Mouse (Mus musculus) liver, embryonic 16.5 days (tissue): ENCODE results near the gene Chchd4. TPM values are rescaled to one million over a fixed set of nuclear protein-coding genes. Genes with fewer than 3 reads are reported as not detected.

Source experiments
- ATAC-seq: fragments of 200-750 bp; cut with Nextera tagmentation; 2 replicates; pipeline ENCODE4 v1.8.0; 2017; ENCODE audit warnings: low read depth, mild to moderate bottlenecking, moderate number of reproducible peaks, moderate library complexity
- H3K27ac ChIP-seq: fragments of 300-500 bp; sonication (generic); 2 replicates; pipeline ENCODE4 v1.5.1; 2014; ENCODE audit warnings: mild to moderate bottlenecking, low read length
- H3K27me3 ChIP-seq: fragments of 300-500 bp; sonication (generic); 2 replicates; pipeline ENCODE4 v1.6.1; 2014; ENCODE audit warnings: low read depth, low read length, mixed read lengths; ENCODE audit not compliant: control insufficient read depth, insufficient read depth
- H3K36me3 ChIP-seq: fragments of 300-500 bp; sonication (generic); 2 replicates; pipeline ENCODE4 v1.6.1; 2014; ENCODE audit warnings: mild to moderate bottlenecking; ENCODE audit not compliant: control insufficient read depth, insufficient read depth
- H3K4me1 ChIP-seq: fragments of 300-500 bp; sonication (generic); 2 replicates; pipeline ENCODE4 v1.6.1; 2014; ENCODE audit warnings: low read depth, low read length, mixed read lengths; ENCODE audit not compliant: control insufficient read depth
- H3K4me2 ChIP-seq: fragments of 300-500 bp; sonication (generic); 2 replicates; pipeline ENCODE4 v1.6.1; 2014; ENCODE audit warnings: low read depth, low read length, mixed read lengths
- H3K4me3 ChIP-seq: fragments of 300-500 bp; sonication (generic); 2 replicates; pipeline ENCODE4 v1.5.1; 2014; ENCODE audit warnings: low read depth, mild to moderate bottlenecking, low read length
- H3K9ac ChIP-seq: fragments of 300-500 bp; sonication (generic); 2 replicates; pipeline ENCODE4 v1.6.1; 2014; ENCODE audit warnings: low read depth, low read length
- H3K9me3 ChIP-seq: fragments of 300-500 bp; sonication (generic); replicated peaks from 2 replicates; pipeline ENCODE4 v1.6.1; 2016; ENCODE audit warnings: low read length; ENCODE audit not compliant: control insufficient read depth
- WGBS: fragments of 180-500 bp; shearing (Covaris S2); extraction: QIAGEN DNeasy Blood & Tissue Kit; methylation state at CpG from one replicate; pipeline ENCODE4 v1.1.7; 2014; ENCODE audit not compliant: insufficient replicate concordance; 5-methylcytosine and 5-hydroxymethylcytosine counted together
- polyA plus RNA-seq: library from polyadenylated mRNA; unstranded; fragments of >200 nt; fragmentation: Nextera tagmentation; extraction: Ambion mirVana; gene quantifications from 2 replicates; pipeline ENCODE4 v1.2.1, GENCODE M21; 2015

Gene Chchd4
- 9.9 and 10.1 TPM in 2 replicates for polyA plus RNA-seq

DNA sequence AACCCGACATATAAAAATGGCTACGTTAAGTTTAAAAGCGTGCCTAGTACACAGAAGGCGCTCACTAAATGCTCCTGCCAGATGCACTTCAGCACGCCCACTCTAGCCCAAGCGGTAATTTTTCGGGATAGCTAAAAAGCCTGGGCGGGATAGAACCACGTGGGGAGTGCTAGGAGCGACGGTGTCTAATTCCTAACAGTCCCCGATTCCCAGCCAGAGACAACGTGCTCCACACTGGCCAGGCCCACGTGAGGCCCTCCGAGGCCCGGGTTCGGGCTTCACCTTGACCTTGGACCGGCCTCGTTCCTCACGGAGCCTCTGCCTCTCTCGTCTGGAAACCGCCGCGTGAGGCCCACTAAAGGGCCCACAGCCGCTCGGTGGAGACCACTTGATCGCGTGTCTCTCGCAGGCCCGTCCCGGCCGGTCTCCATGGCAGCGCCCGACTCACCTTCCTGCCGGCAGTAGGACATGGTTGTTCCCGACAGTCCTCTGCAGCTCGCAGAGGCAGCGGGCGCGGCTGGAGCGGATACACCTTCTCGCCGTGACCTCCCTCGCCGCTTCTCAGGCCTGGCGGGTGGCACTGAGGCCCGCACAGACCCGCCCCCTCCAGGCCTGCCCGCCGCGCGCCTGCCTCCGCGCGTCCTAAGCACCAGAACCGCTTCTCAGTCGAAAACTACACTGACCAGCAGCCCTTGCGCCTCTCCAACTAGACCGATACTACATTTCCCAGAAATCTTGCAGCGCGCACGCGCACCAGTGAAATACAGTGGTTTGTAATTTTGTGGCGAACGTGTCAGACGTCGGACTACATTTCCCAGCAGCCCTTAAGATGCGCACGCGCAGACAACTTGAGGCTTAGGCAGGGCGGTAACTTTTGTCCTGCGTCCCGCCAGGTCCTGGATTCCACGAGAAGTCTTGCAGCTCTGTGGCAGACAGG, at the start of gene Chchd4, which contains the start of gene Tmem43:
Chchd4 (minus strand) TSS at position 679 of the 937 bp plus-strand sequence.
Tmem43 (plus strand) TSS at position 836 of the 937 bp plus-strand sequence.
- Histone ChIP-seq H3K4me3 (peak within 1 kb of the TSS; percentile 88), H3K27ac (peak within 1 kb of the TSS; percentile 78), H3K9me3 (no peaks in the 10 kb centered on the region), H3K36me3 (peaks cover under 1% of the 10 kb centered on the region; the same call in 1 of the 2 replicates), H3K27me3 (no peaks in the 10 kb centered on the region), H3K9ac (peak within 1 kb of the TSS; percentile 85), H3K4me2 (peak within 1 kb of the TSS; percentile 96), H3K4me1 (peaks cover 28% of the 10 kb centered on the region)
- peak; percentile 98 for ATAC-seq
- under 1% methylated on average over 73 of the region's 74 CpGs for WGBS

DNA sequence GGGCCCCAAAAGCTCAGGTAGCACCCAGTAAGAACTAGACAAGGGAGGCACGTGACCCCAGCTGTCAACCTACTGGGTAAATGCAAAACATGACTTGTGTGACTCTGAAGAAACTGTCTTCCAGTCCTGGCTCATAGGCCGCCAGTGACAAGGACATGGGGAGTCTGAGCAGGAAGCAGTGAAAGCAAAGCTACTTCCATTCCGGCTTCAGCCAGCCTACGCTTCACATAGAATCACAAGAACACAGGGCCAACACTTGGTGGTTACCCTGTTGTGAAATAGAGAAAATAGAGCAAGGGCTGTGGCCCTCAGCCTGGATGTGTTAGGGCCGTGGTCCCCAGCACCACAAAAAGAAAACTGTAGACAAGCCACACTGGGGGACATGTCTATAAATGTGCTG, 49.5 kb upstream of the Chchd4 start:
- no peak for ATAC-seq
- 78% methylated on average over 5 of the region's 5 CpGs for WGBS
- Histone ChIP-seq H3K27me3 (no peaks in the 10 kb centered on the region), H3K4me1 (no peaks in the 10 kb centered on the region), H3K4me3 (no peak overlapping the region), H3K36me3 (peaks cover 28% of the 10 kb centered on the region), H3K9me3 (no peaks in the 10 kb centered on the region), H3K9ac (no peak overlapping the region), H3K4me2 (no peak overlapping the region), H3K27ac (no peak overlapping the region)

DNA sequence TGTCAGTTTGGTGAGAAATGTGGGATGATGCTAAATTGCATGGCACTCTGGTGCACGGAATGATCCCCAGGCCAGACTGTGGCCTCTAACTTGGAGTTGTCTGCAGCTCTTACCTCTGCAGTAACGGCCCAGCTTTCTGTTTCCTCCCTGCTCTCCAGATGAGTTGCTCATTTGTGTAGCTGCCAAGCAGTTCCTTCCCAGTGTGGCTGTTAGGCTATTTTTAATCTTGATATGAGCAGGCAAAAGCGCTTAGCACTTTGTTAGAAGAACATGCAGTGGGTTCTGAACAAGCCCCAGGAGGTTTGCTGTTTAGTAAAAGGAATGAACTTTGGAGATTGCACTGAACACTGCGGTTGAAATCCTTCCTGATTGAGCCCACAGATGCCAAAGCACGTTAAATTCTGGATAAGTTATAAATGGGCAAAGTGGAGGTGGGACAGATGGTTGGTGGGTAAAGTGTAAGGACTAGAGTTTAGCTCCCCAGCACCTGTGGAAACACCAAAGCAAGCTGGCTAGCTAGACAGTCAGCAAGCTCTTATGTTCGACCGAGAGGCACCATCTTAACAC, 45.2 kb upstream of the Chchd4 start:
- Histone ChIP-seq H3K27ac (no peak overlapping the region), H3K27me3 (no peaks in the 10 kb centered on the region), H3K4me3 (no peak overlapping the region), H3K4me2 (no peak overlapping the region), H3K4me1 (peaks cover 20% of the 10 kb centered on the region), H3K9ac (no peak overlapping the region), H3K36me3 (peaks cover 28% of the 10 kb centered on the region), H3K9me3 (no peaks in the 10 kb centered on the region)
- ATAC-seq, result no peak
- 76% methylated on average over 7 of the region's 7 CpGs for WGBS

DNA sequence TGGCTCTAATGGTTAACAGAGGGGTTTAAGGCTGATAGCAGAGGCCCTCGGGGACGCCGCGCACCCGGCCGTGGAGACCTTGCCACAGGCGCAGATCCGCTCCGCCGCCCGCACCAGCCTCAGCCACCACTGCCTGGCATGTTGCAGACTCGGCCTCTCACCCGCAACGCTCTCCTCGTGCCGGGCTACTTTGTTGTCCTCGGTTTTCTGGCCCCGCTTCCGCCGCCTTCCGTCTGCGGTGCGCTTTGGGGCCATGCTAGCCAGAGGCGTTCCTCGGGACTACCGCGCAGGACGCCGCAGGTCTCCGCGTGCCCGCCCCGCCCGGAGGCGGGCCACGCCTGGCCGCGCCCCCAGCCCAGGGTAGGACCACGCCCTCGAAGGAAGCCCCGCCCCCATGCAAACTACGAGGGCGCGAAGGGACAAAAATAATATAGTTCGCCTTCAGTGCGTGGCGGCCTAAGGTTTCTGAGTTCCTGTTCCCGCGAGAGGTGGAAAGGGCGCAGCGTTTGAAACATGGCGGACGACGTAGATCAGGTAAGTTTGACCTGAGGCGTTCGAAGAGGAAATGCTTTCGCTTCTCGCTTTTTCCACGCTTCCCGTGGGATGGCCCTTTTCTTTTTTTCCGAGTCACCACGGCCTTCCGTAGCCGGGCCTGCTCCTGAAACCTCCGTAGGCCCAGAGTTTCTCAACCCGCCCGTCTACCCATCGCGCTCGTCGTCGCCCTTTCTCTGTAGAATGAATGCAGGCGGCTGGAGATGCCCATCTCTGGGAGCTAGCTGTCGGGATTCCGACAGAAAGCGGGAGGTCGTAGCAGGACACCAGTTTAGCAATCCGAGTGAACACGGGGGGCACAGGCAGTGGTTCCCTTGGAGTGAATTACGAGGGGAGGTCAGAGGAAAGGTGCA, 42.5 kb upstream of the Chchd4 start, which contains the start of the genes Xpc and Lsm3:
Xpc (minus strand) TSS at position 344 of the 905 bp plus-strand sequence.
Lsm3 (plus strand) TSS at position 384 of the 905 bp plus-strand sequence.
- H3K27ac ChIP-seq, result peak within 1 kb of the TSS; percentile 76
- H3K36me3 ChIP-seq, result peaks cover 14% of the 10 kb centered on the region
- H3K9ac ChIP-seq, result peak within 1 kb of the TSS; percentile 85
- H3K4me1 ChIP-seq, result peaks cover 20% of the 10 kb centered on the region
- peak; percentile 98 for ATAC-seq
- peak within 1 kb of the TSS; percentile 85 for H3K4me2 ChIP-seq
- under 1% methylated on average over 80 of the region's 80 CpGs for WGBS
- no peaks in the 10 kb centered on the region for H3K9me3 ChIP-seq
- H3K27me3 ChIP-seq, result no peaks in the 10 kb centered on the region
- H3K4me3 ChIP-seq, result peak within 1 kb of the TSS; percentile 86

DNA sequence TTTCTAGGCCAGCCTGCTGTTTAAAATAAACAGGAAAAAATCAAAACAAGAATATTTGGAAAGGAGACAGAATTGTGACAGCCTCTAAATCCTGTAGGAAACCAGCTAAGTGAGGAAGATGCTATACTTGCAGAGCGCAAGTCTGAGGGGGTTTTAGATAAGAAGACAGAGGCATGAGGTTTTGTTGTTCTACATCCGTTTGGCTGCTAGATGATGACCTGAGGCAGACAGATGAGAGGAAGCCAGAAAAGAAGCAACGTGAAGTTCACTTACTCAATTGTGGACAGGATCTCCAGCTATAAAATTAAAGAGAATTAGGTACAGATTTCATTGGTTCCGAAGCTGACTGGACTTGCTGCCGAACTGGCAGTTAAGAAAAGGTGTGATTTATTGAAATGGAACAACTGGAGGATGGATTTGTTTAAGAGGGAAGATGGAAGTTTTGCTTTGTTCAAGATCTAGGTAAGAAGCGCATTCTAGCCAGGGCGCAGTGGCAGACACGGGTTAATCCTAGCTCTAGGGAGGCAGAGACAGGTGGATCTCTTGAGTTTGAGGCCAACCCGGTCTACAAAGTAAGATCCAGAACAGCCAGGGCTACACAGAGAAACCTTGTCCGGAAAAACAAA, 41.5 kb upstream of the Chchd4 start:
- Histone ChIP-seq H3K4me2 (peak overlapping the region; percentile 85), H3K9ac (peak overlapping the region; percentile 71), H3K36me3 (peaks cover 7% of the 10 kb centered on the region), H3K4me1 (peaks cover 20% of the 10 kb centered on the region), H3K4me3 (peak overlapping the region; percentile 86), H3K9me3 (no peaks in the 10 kb centered on the region), H3K27me3 (no peaks in the 10 kb centered on the region), H3K27ac (no peak overlapping the region)
- WGBS, result 14% methylated on average over 10 of the region's 10 CpGs
- no peak for ATAC-seq

DNA sequence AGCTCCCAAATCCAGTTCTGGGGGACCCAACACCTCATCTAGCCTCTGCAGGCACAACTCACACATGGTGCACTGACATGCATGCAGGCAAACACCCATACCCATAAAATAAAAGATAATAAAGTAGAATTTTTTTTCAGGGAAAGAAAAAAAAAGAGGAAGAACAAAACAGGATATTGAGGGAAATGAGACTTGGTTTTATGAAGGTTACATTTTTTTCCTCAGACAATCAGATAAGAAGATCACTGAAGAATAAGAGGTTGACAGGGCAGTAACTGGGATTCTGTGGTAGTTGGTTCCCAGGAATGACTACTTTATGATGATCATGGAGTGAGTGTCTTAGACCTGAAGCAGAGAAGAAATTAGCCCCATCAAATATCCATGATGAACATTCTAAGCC, 40.8 kb upstream of the Chchd4 start:
- Histone ChIP-seq H3K27ac (no peak overlapping the region), H3K36me3 (peaks cover 1% of the 10 kb centered on the region; the same call in 1 of the 2 replicates), H3K27me3 (no peaks in the 10 kb centered on the region), H3K4me3 (no peak overlapping the region), H3K4me2 (no peak overlapping the region), H3K4me1 (peaks cover 20% of the 10 kb centered on the region), H3K9me3 (no peaks in the 10 kb centered on the region), H3K9ac (no peak overlapping the region)
- ATAC-seq, result no peak

DNA sequence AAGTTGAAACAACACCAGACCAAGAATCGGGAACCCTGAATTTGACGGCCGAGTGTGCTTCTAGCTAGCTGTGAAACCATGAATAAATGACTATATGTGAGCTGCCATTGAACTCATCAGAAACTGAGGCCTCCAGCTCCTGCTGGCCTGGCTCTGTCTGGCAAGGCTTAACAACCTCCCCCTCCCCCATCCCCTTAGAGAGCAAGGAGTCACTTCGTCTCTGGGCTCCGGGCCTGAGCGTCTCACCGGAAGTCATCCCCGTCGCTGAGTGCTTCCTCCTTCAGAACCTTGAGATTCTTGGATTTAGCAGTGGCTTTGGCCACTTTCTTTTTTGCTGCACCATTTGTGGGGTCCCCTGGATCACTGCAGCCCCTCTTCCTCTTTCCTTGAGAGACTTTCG, 36.9 kb upstream of the Chchd4 start:
- Histone ChIP-seq H3K4me1 (peaks cover 9% of the 10 kb centered on the region), H3K27ac (no peak overlapping the region), H3K27me3 (no peaks in the 10 kb centered on the region), H3K4me3 (no peak overlapping the region), H3K9ac (no peak overlapping the region), H3K9me3 (no peaks in the 10 kb centered on the region), H3K36me3 (peaks cover 7% of the 10 kb centered on the region; the same call in 1 of the 2 replicates), H3K4me2 (no peak overlapping the region)
- 58% methylated on average over 10 of the region's 10 CpGs for WGBS
- ATAC-seq, result no peak

DNA sequence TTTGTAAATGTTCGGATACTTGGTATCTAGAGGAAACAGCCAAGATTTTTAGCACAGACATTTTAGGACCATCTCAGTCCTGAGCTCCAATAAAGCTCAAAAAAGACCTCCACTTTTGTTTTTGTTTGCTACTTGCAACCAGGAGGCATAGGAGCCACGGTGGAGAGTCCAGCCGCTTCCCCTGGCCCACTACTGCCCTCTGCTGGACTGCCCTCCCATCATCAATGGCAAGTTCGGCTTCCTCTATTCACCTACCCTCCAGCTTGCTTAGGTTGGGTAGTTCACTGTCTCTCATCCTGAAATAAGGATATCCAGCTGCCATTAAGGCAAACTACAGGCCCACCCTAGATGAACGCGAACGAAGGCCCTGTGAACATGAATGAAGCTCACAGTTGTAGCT, 36.0 kb upstream of the Chchd4 start:
- H3K27ac ChIP-seq, result no peak overlapping the region
- H3K9me3 ChIP-seq, result no peaks in the 10 kb centered on the region
- no peak overlapping the region for H3K4me3 ChIP-seq
- peaks cover 1% of the 10 kb centered on the region for H3K4me1 ChIP-seq
- no peak overlapping the region for H3K4me2 ChIP-seq
- H3K36me3 ChIP-seq, result peaks cover 7% of the 10 kb centered on the region
- H3K9ac ChIP-seq, result no peak overlapping the region
- WGBS, result 32% methylated on average over 7 of the region's 7 CpGs
- ATAC-seq, result no peak
- no peaks in the 10 kb centered on the region for H3K27me3 ChIP-seq
